Mouse (Mus musculus) hindbrain, embryonic 13.5 days (tissue): ENCODE results near the gene Gpatch1. TPM values are rescaled to one million over a fixed set of nuclear protein-coding genes. Genes with fewer than 3 reads are reported as not detected.

Experiments
- ATAC-seq: fragments of 200-750 bp; cut with Nextera tagmentation; 2 replicates; pipeline ENCODE4 v1.8.0; 2017; ENCODE audit warnings: moderate TSS enrichment; ENCODE audit not compliant: low FRiP score
- H3K27ac ChIP-seq: fragments of 300-500 bp; sonication (generic); 2 replicates; pipeline ENCODE4 v1.5.1; 2015; ENCODE audit warnings: inconsistent platforms, mild to moderate bottlenecking, moderate library complexity
- H3K27me3 ChIP-seq: fragments of 300-500 bp; sonication (generic); 2 replicates; pipeline ENCODE4 v1.6.1; 2015; ENCODE audit warnings: mild to moderate bottlenecking, inconsistent platforms
- H3K36me3 ChIP-seq: fragments of 300-500 bp; sonication (generic); 2 replicates; pipeline ENCODE4 v1.6.1; 2015; ENCODE audit warnings: mild to moderate bottlenecking, inconsistent platforms
- H3K4me1 ChIP-seq: fragments of 300-500 bp; sonication (generic); replicated peaks from 2 replicates; pipeline ENCODE4 v1.6.1; 2015; ENCODE audit warnings: inconsistent platforms
- H3K4me2 ChIP-seq: fragments of 300-500 bp; sonication (generic); 2 replicates; pipeline ENCODE4 v1.6.1; 2015; ENCODE audit warnings: inconsistent platforms, mild to moderate bottlenecking, moderate library complexity
- H3K4me3 ChIP-seq: fragments of 300-500 bp; sonication (generic); 2 replicates; pipeline ENCODE4 v1.5.1; 2015; ENCODE audit warnings: mild to moderate bottlenecking, inconsistent platforms
- H3K9ac ChIP-seq: fragments of 300-500 bp; sonication (generic); 2 replicates; pipeline ENCODE4 v1.6.1; 2015; ENCODE audit warnings: mild to moderate bottlenecking, inconsistent platforms
- H3K9me3 ChIP-seq: fragments of 300-500 bp; sonication (generic); 2 replicates; pipeline ENCODE4 v1.6.1; 2016; ENCODE audit warnings: inconsistent platforms
- WGBS: fragments of 180-500 bp; shearing (Covaris S2); methylation state at CpG from one replicate; pipeline ENCODE4 v1.1.7; 2015; 5-methylcytosine and 5-hydroxymethylcytosine counted together
- polyA plus RNA-seq: library from polyadenylated mRNA; unstranded; fragments of >200 nt; fragmentation: Nextera tagmentation; extraction: Ambion mirVana; gene quantifications from 2 replicates; pipeline ENCODE4 v1.2.1, GENCODE M21; 2015

The Gpatch1 gene
- polyA plus RNA-seq, 1 experiment from 2014 or later: 20.7 TPM

GRCm38 (mm10) chr7:35344785-35345330 is 26.6 kb upstream of the Gpatch1 start:
- 97% methylated on average over 5 of the region's 5 CpGs for WGBS
- no peaks in the 10 kb centered on the region; the same call in 1 of the 2 replicates for H3K4me1 ChIP-seq
- ATAC-seq: no peak
- H3K4me3 ChIP-seq: no peak overlapping the region
- H3K9ac ChIP-seq: no peak overlapping the region
- H3K36me3 ChIP-seq: no peaks in the 10 kb centered on the region
- H3K27me3 ChIP-seq: no peaks in the 10 kb centered on the region
- no peak overlapping the region for H3K4me2 ChIP-seq
- no peak overlapping the region for H3K27ac ChIP-seq
- H3K9me3 ChIP-seq: no peaks in the 10 kb centered on the region

DNA sequence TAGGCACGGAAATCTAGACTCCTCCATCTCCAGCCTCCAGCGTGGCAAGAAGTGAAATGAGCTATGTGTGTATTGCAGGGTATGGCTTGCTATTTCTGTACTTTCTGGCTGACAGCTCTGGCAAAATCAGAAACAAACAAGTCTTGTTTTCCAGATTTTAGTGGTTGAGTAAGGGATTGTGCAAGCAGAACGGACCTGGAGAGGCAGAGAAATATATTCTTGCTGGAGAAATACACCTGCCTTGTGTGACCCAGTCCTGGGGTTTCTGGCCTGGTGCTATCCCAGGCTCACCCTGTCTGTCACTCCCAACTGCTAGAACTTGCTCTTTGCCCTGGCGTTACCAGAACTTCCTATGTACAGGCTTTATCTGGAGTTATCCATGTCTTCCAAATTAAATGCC is 24.3 kb upstream of the Gpatch1 start:
- H3K4me2 ChIP-seq: no peak overlapping the region
- H3K9me3 ChIP-seq: no peaks in the 10 kb centered on the region
- no peaks in the 10 kb centered on the region; the same call in 1 of the 2 replicates for H3K4me1 ChIP-seq
- no peak for ATAC-seq
- H3K9ac ChIP-seq: no peak overlapping the region
- no peaks in the 10 kb centered on the region for H3K36me3 ChIP-seq
- H3K4me3 ChIP-seq: no peak overlapping the region
- no peaks in the 10 kb centered on the region for H3K27me3 ChIP-seq
- WGBS: 87% methylated on average over 4 of the region's 4 CpGs
- H3K27ac ChIP-seq: no peak overlapping the region

DNA sequence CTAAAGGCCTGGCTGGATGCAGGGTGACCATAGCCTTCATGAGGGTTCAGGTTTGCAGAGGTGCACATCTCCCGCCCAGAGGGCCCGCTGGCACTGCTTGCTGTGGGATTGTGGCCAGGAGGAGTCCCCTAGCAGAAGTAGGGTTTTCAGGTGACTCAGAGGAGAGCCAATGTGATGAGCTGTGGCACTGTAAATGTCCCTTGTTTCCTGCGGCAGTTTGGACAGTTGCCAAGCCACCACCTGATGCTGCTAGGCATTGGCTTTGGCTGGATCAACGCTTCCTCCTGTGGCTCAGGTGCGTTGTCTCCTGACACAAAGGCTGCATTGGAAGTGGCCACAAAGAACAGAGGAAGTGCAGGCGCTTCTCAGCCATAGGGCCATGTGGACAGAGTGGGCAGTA is 23.0 kb upstream of the Gpatch1 start:
- whole genome bisulfite sequencing: 83% methylated on average over 6 of the region's 6 CpGs
- no peak for ATAC-seq
- H3K4me1 ChIP-seq: no peaks in the 10 kb centered on the region; the same call in 1 of the 2 replicates

DNA sequence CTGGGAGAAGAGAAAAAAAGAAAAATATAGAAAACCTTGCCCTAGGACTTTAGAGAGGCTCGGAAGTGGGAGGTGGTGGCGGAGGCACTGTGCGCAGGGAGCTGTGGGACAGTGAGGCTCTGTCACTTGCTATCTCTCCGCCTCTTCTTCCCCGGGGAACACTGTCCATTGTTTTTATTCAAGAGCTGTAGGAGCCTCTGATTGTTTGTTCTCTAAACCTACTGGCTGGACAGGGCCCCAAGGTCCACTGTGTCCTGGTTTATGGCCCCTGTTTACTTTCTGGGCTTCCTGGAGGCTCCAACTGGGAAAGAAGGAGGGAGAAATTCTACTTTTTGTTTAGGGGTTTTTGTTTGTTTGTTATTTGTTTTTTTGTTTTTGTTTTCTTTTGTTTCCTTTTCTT is 22.0 kb upstream of the Gpatch1 start:
- Histone ChIP-seq H3K27me3 (peaks cover 20% of the 10 kb centered on the region), H3K4me2 (no peak overlapping the region), H3K9ac (no peak overlapping the region), H3K36me3 (no peaks in the 10 kb centered on the region), H3K4me1 (peaks cover 5% of the 10 kb centered on the region), H3K9me3 (no peaks in the 10 kb centered on the region), H3K27ac (no peak overlapping the region), H3K4me3 (no peak overlapping the region)
- no peak for ATAC-seq
- 16% methylated on average over 5 of the region's 5 CpGs for WGBS

More for the DNA sequence above, 23.0 kb upstream of the Gpatch1 start:
- H3K27me3 ChIP-seq: peaks cover 9% of the 10 kb centered on the region
- no peaks in the 10 kb centered on the region for H3K9me3 ChIP-seq
- no peak overlapping the region for H3K9ac ChIP-seq
- no peaks in the 10 kb centered on the region for H3K36me3 ChIP-seq
- no peak overlapping the region for H3K4me3 ChIP-seq
- H3K4me2 ChIP-seq: no peak overlapping the region
- no peak overlapping the region for H3K27ac ChIP-seq

- WGBS: under 1% methylated on average over 50 of the region's 51 CpGs
- peak overlapping the region; percentile 58 for H3K4me3 ChIP-seq
- ATAC-seq: no peak; the same call in 1 of the 2 replicates
- peak overlapping the region; percentile 95 for H3K4me2 ChIP-seq
- H3K9me3 ChIP-seq: no peaks in the 10 kb centered on the region
- H3K4me1 ChIP-seq: peaks cover 24% of the 10 kb centered on the region
- H3K27me3 ChIP-seq: peaks cover 48% of the 10 kb centered on the region
- peak overlapping the region; percentile 74 for H3K9ac ChIP-seq
- no peak overlapping the region for H3K27ac ChIP-seq
- H3K36me3 ChIP-seq: no peaks in the 10 kb centered on the region
Observed at GRCm38 (mm10) chr7:35334527-35335452, 16.6 kb upstream of the Gpatch1 start.

DNA sequence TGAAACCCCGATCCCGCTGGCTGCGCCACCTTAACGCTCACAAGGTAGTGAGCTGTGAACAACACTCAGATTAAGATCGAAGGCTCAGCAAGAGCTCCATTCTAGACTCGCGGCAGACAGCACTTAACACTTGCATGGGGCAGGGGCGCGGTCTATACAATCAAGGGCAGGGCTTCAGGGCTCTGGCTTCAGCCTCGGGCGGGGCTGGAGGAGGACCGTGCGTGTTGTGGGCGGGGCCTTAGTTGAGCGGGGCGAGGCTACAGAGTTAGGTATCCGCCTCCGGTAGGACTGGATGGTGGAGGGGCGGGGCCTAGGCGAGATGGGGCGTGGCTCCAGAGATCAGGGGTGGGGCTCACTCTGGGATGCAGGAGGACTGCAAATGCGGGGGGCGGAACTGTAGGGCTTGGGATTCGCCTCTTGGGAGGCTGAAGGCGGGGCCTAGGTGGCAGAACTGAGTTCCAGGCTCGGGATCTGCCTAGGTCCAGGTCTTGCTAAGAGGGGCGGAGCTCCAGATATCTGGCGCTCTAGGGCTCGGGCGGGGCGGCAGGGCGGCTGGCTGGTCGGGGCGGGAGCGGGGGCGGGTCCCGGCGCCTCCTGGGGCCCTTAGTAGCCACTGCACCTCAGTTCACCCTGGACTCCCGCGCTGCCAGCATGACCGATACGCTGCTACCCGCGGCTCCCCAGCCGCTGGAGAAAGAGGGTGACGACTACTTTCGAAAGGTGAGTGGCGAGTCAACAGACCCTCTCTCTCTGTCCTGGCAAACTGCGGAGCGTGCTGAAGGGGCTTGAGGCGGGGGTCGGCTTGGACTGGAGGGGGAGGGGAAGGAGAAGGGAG is 15.7 kb upstream of the Gpatch1 start, which contains the start of gene Rhpn2:
Gene Rhpn2, plus strand, starts transcription at position 479 of the 835 bp plus-strand sequence.
- peak within 1 kb of the TSS; percentile 95 for H3K4me2 ChIP-seq
- H3K4me1 ChIP-seq: peaks cover 24% of the 10 kb centered on the region
- peaks cover 48% of the 10 kb centered on the region for H3K27me3 ChIP-seq
- WGBS: 0% methylated on average over 45 of the region's 52 CpGs
- H3K9ac ChIP-seq: peak within 1 kb of the TSS; percentile 74
- peak within 1 kb of the TSS; percentile 58 for H3K4me3 ChIP-seq
- peak within 1 kb of the TSS; percentile 41 for H3K27ac ChIP-seq
- no peaks in the 10 kb centered on the region for H3K9me3 ChIP-seq
- H3K36me3 ChIP-seq: no peaks in the 10 kb centered on the region
- peak; percentile 97 for ATAC-seq

- H3K9ac ChIP-seq: peak overlapping the region; percentile 74
- peak; percentile 44 for ATAC-seq
- peaks cover 48% of the 10 kb centered on the region for H3K27me3 ChIP-seq
- H3K4me2 ChIP-seq: peak overlapping the region; percentile 95
- H3K4me3 ChIP-seq: peak overlapping the region; percentile 58
- 0% methylated on average over 19 of the region's 19 CpGs for WGBS
- peak overlapping the region; percentile 41 for H3K27ac ChIP-seq
- peaks cover 24% of the 10 kb centered on the region for H3K4me1 ChIP-seq
- H3K9me3 ChIP-seq: no peaks in the 10 kb centered on the region
- no peaks in the 10 kb centered on the region for H3K36me3 ChIP-seq
Observed at GRCm38 (mm10) chr7:35333231-35333651, 15.0 kb upstream of the Gpatch1 start.

DNA sequence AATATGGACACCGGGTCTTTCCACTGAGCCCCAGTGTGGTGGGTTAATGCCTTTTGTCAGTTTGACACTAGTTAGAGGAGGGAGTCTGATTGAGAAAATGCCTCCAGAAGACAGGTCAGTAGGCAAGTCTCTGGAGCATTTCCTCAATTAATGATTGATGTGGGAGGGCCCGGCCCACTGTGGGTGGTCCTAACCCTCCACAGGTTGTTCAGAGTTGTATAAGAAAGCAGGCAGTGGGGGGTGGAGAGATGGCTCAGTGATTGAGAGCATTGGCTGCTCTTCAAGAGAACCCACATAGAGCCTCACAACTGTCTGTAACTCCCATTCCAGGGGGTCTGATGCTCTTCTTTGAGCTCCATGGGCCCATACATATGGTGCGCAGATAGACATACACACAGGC is 13.3 kb upstream of the Gpatch1 start:
- Histone ChIP-seq H3K36me3 (no peaks in the 10 kb centered on the region), H3K27me3 (peaks cover 41% of the 10 kb centered on the region), H3K4me3 (no peak overlapping the region), H3K4me1 (peaks cover 24% of the 10 kb centered on the region), H3K27ac (no peak overlapping the region), H3K4me2 (no peak overlapping the region), H3K9ac (no peak overlapping the region), H3K9me3 (no peaks in the 10 kb centered on the region)
- WGBS: 27% methylated on average over 3 of the region's 3 CpGs
- no peak for ATAC-seq

GRCm38 (mm10) chr7:35322732-35323420 is 4.6 kb upstream of the Gpatch1 start:
- H3K9me3 ChIP-seq: no peaks in the 10 kb centered on the region
- peak; percentile 14; the same call in 1 of the 2 replicates for ATAC-seq
- H3K36me3 ChIP-seq: no peaks in the 10 kb centered on the region
- WGBS: 4% methylated on average over 11 of the region's 13 CpGs
- H3K27me3 ChIP-seq: no peaks in the 10 kb centered on the region
- 0 out of 2 replicates have a peak overlapping the region, but pooled peaks have one; percentile 30 for H3K27ac ChIP-seq
- peaks cover 6% of the 10 kb centered on the region; the same call in 1 of the 2 replicates for H3K4me1 ChIP-seq
- H3K4me2 ChIP-seq: peak overlapping the region; percentile 14
- peak overlapping the region; percentile 46; the same call in 1 of the 2 replicates for H3K9ac ChIP-seq
- H3K4me3 ChIP-seq: no peak overlapping the region

DNA sequence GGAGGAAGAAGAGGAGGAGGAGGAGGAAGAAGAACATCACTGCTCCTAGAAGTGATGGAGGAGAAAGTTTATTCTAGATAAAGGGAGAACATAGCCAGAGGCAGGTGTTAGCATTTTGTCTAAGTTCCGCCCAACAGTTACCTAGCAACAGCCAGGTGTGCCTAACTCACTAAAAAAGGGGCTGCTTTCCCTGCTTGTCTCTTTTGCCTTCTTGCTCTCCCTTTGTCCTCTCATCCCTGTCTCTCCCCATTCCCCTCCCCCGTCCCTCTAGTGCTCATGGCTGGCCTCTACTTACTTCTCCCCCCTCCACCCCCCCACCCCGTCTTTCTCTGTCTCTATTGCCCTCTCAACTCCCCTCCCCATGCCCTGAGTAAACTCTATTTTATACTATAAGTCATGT is 3.9 kb upstream of the Gpatch1 start:
- 45% methylated on average over 3 of the region's 3 CpGs for WGBS
- H3K4me3 ChIP-seq: no peak overlapping the region
- H3K27ac ChIP-seq: no peak overlapping the region
- H3K36me3 ChIP-seq: no peaks in the 10 kb centered on the region
- no peak for ATAC-seq
- H3K9ac ChIP-seq: no peak overlapping the region
- no peaks in the 10 kb centered on the region for H3K9me3 ChIP-seq
- no peak overlapping the region for H3K4me2 ChIP-seq
- H3K4me1 ChIP-seq: peaks cover 13% of the 10 kb centered on the region
- H3K27me3 ChIP-seq: no peaks in the 10 kb centered on the region

GRCm38 (mm10) chr7:35319755-35320154 is 1.5 kb upstream of the Gpatch1 start:
- Histone ChIP-seq H3K27ac (no peak overlapping the region), H3K9me3 (no peaks in the 10 kb centered on the region), H3K36me3 (no peaks in the 10 kb centered on the region), H3K9ac (no peak overlapping the region), H3K4me1 (peaks cover 20% of the 10 kb centered on the region), H3K4me3 (no peak overlapping the region), H3K27me3 (no peaks in the 10 kb centered on the region), H3K4me2 (no peak overlapping the region)
- ATAC-seq: no peak
- WGBS: 75% methylated on average over 4 of the region's 4 CpGs
